ENCODE assay signal across 8 mouse cellular contexts in genomic region chr13:33934743-33935142, GRCm38 (mm10). TPM values are rescaled to one million over a fixed set of nuclear protein-coding genes. Genes with fewer than 3 reads are reported as not detected.
DNase-seq lines count a peak whose midpoint lies in the region; ATAC-seq lines count a peak whose summit lies in the region.

No protein-coding gene starts in this region.

- no peaks in the 10 kb centered on the region for H3K9me3 ChIP-seq in midbrain, embryonic 11.5 days (ENCODE audit: control insufficient read depth, low read length)
- H3K9me3 ChIP-seq in midbrain, embryonic 10.5 days (replicated peaks), result no peaks in the 10 kb centered on the region
- no peaks in the 10 kb centered on the region for H3K9me3 ChIP-seq in embryonic facial prominence, embryonic 13.5 days
- H3K9me3 ChIP-seq in intestine, embryonic 16.5 days (ENCODE audit: control insufficient read depth, low read length), result no peaks in the 10 kb centered on the region
- no peaks in the 10 kb centered on the region for H3K9me3 ChIP-seq in neural tube, embryonic 14.5 days (ENCODE audit: control insufficient read depth, low read length)

- no peak overlapping the region for H3K9ac ChIP-seq in midbrain, embryonic 11.5 days (ENCODE audit: low read length)
- peak overlapping the region; percentile 89; the same call in 1 of the 2 replicates for H3K9ac ChIP-seq in embryonic facial prominence, embryonic 13.5 days
- peak overlapping the region; percentile 94 for H3K9ac ChIP-seq in intestine, embryonic 16.5 days (ENCODE audit: low read depth, low read length)
- H3K9ac ChIP-seq in neural tube, embryonic 14.5 days (replicated peaks; ENCODE audit: low read depth, low read length), result no peak overlapping the region

- peaks cover 2% of the 10 kb centered on the region; the same call in 1 of the 2 replicates for H3K4me1 ChIP-seq in midbrain, embryonic 11.5 days (ENCODE audit: control insufficient read depth, insufficient read depth, low read length)
- H3K4me1 ChIP-seq in midbrain, embryonic 10.5 days, result peaks cover 12% of the 10 kb centered on the region
- peaks cover 14% of the 10 kb centered on the region for H3K4me1 ChIP-seq in embryonic facial prominence, embryonic 13.5 days
- peaks cover 21% of the 10 kb centered on the region for H3K4me1 ChIP-seq in intestine, embryonic 16.5 days (ENCODE audit: control insufficient read depth, insufficient read depth, low read length)
- 0 out of 2 replicates have a peak, but pooled peaks cover 4% of the 10 kb centered on the region for H3K4me1 ChIP-seq in neural tube, embryonic 14.5 days (ENCODE audit: control insufficient read depth, insufficient read depth, low read length)

- no peak overlapping the region for H3K4me2 ChIP-seq in midbrain, embryonic 11.5 days
- H3K4me2 ChIP-seq in embryonic facial prominence, embryonic 13.5 days, result peak overlapping the region; percentile 89
- H3K4me2 ChIP-seq in intestine, embryonic 16.5 days (ENCODE audit: low read depth, low read length), result peak overlapping the region; percentile 69
- H3K4me2 ChIP-seq in neural tube, embryonic 14.5 days (ENCODE audit: low read depth, low read length), result peak overlapping the region; percentile 76; the same call in 1 of the 2 replicates

- WGBS in midbrain, embryonic 11.5 days, result 73% methylated on average over 6 of the region's 6 CpGs
- 78% methylated on average over 6 of the region's 6 CpGs for WGBS in midbrain, embryonic 10.5 days
- WGBS in embryonic facial prominence, embryonic 13.5 days, result 58% methylated on average over 6 of the region's 6 CpGs
- WGBS in intestine, embryonic 16.5 days, result 45% methylated on average over 6 of the region's 6 CpGs
- WGBS in neural tube, embryonic 14.5 days, result 84% methylated on average over 6 of the region's 6 CpGs

- no peak overlapping the region for H3K4me3 ChIP-seq in midbrain, embryonic 11.5 days (ENCODE audit: low read depth, low read length)
- H3K4me3 ChIP-seq in midbrain, embryonic 10.5 days, result no peak overlapping the region
- H3K4me3 ChIP-seq in embryonic facial prominence, embryonic 13.5 days, result peak overlapping the region; percentile 74
- peak overlapping the region; percentile 86 for H3K4me3 ChIP-seq in intestine, embryonic 16.5 days (ENCODE audit: low read length)
- H3K4me3 ChIP-seq in neural tube, embryonic 14.5 days (ENCODE audit: low read depth, low read length), result no peak overlapping the region

- no peak overlapping the region for H3K27ac ChIP-seq in midbrain, embryonic 11.5 days (ENCODE audit: low read depth, low read length)
- H3K27ac ChIP-seq in midbrain, embryonic 10.5 days (replicated peaks), result no peak overlapping the region
- H3K27ac ChIP-seq in embryonic facial prominence, embryonic 13.5 days, result no peak overlapping the region
- peak overlapping the region; percentile 91 for H3K27ac ChIP-seq in intestine, embryonic 16.5 days (ENCODE audit: low read length)
- no peak overlapping the region for H3K27ac ChIP-seq in neural tube, embryonic 14.5 days (ENCODE audit: low read depth, low read length)

- no peaks in the 10 kb centered on the region for H3K27me3 ChIP-seq in midbrain, embryonic 11.5 days (ENCODE audit: control insufficient read depth, insufficient read depth, low read length)
- H3K27me3 ChIP-seq in midbrain, embryonic 10.5 days (ENCODE audit: low read depth, poor library complexity, severe bottlenecking), result peaks cover 7% of the 10 kb centered on the region; the same call in 1 of the 2 replicates
- no peaks in the 10 kb centered on the region for H3K27me3 ChIP-seq in embryonic facial prominence, embryonic 13.5 days
- H3K27me3 ChIP-seq in intestine, embryonic 16.5 days (replicated peaks; ENCODE audit: control insufficient read depth, insufficient read depth, low read length), result no peaks in the 10 kb centered on the region
- H3K27me3 ChIP-seq in neural tube, embryonic 14.5 days (ENCODE audit: control insufficient read depth, insufficient read depth, low read length), result no peaks in the 10 kb centered on the region

- H3K36me3 ChIP-seq in midbrain, embryonic 11.5 days (ENCODE audit: control insufficient read depth, insufficient read depth, low read length), result no peaks in the 10 kb centered on the region
- H3K36me3 ChIP-seq in midbrain, embryonic 10.5 days, result no peaks in the 10 kb centered on the region
- H3K36me3 ChIP-seq in embryonic facial prominence, embryonic 13.5 days, result peaks cover 12% of the 10 kb centered on the region
- peaks cover 5% of the 10 kb centered on the region for H3K36me3 ChIP-seq in intestine, embryonic 16.5 days (ENCODE audit: control insufficient read depth, insufficient read depth, low read length)
- no peaks in the 10 kb centered on the region for H3K36me3 ChIP-seq in neural tube, embryonic 14.5 days (ENCODE audit: control insufficient read depth, insufficient read depth, low read length)

- DNase-seq in midbrain, embryonic 11.5 days (ENCODE audit: low spot score, missing footprints), result peak; percentile 84
- no peak for DNase-seq in midbrain, embryonic 10.5 days (ENCODE audit: low spot score)
- no peak for DNase-seq in urinary bladder, adult 2 months (ENCODE audit: low spot score)
- DNase-seq in gastrocnemius, postnatal 10 days, result no peak
- no peak for DNase-seq in left cerebral cortex, postnatal 10 days (ENCODE audit: extremely low spot score in 1 of 2, low spot score in 2 of 2)

- intact Hi-C loops in left cerebral cortex, postnatal 10 days (cut with DNase I), result no loop called here

- no peak for ATAC-seq in midbrain, embryonic 11.5 days (ENCODE audit: low FRiP score)
- ATAC-seq in embryonic facial prominence, embryonic 13.5 days (ENCODE audit: insufficient number of reproducible peaks, insufficient read depth, low FRiP score, low TSS enrichment, low read depth), result no peak
- peak; percentile 72 for ATAC-seq in intestine, embryonic 16.5 days
- ATAC-seq in neural tube, embryonic 14.5 days (ENCODE audit: low read depth), result no peak

RNA-seq across cellular contexts. Expression of gene Serpinb6c, which starts 29.2 kb away (rescaled TPM):
- 0.29 TPM in 1 of 2 replicates, not detected in the other for polyA plus RNA-seq in midbrain, embryonic 11.5 days (2014; fragmentation: Nextera tagmentation; extraction: Ambion mirVana)
- 0.09 and 0.10 TPM in 2 replicates for polyA plus RNA-seq in midbrain, embryonic 10.5 days (2016; fragmentation: Nextera tagmentation; extraction: Ambion mirVana)
- polyA plus RNA-seq in embryonic facial prominence, embryonic 13.5 days (2015; fragmentation: Nextera tagmentation; extraction: Ambion mirVana), result not detected in 2 replicates
- polyA plus RNA-seq in intestine, embryonic 16.5 days (2015; fragmentation: Nextera tagmentation; extraction: Ambion mirVana), result 0.15 and 0.35 TPM in 2 replicates
- polyA plus RNA-seq in neural tube, embryonic 14.5 days (2014; fragmentation: Nextera tagmentation; extraction: Ambion mirVana), result 0.23 and 1.2 TPM in 2 replicates
- polyA plus RNA-seq in urinary bladder, adult 2 months (2012; rRNA removed), result 0.45 and 0.52 TPM in 2 replicates
- total RNA-seq in gastrocnemius, postnatal 10 days (2021), result under 1 TPM; 0.31 to 0.45 TPM
- total RNA-seq in left cerebral cortex, postnatal 10 days (2021), result under 1 TPM; 0.34 to 0.60 TPM

RNA-seq across cellular contexts. Expression of gene Nqo2, which starts 29.7 kb away (rescaled TPM):
- polyA plus RNA-seq in midbrain, embryonic 11.5 days (2014; fragmentation: Nextera tagmentation; extraction: Ambion mirVana), result 18.7 and 19.4 TPM in 2 replicates
- polyA plus RNA-seq in midbrain, embryonic 10.5 days (2016; fragmentation: Nextera tagmentation; extraction: Ambion mirVana), result 21.6 and 22.3 TPM in 2 replicates
- polyA plus RNA-seq in embryonic facial prominence, embryonic 13.5 days (2015; fragmentation: Nextera tagmentation; extraction: Ambion mirVana), result 13.0 and 14.0 TPM in 2 replicates
- polyA plus RNA-seq in intestine, embryonic 16.5 days (2015; fragmentation: Nextera tagmentation; extraction: Ambion mirVana), result 54.3 and 54.8 TPM in 2 replicates
- 8.3 and 11.7 TPM in 2 replicates for polyA plus RNA-seq in neural tube, embryonic 14.5 days (2014; fragmentation: Nextera tagmentation; extraction: Ambion mirVana)
- polyA plus RNA-seq in urinary bladder, adult 2 months (2012; rRNA removed), result 19.5 and 21.3 TPM in 2 replicates
- total RNA-seq in gastrocnemius, postnatal 10 days (2021), result 10 to 100 TPM; 13.6 to 16.8 TPM
- total RNA-seq in left cerebral cortex, postnatal 10 days (2021), result 1 to 10 TPM; 4.6 TPM

Comparison
In these comparisons a context has a peak if more than half of its experiments do, and no peak if none do; other contexts are left out.
1. H3K4me3 ChIP-seq: peak in embryonic facial prominence, embryonic 13.5 days (single experiment) and intestine, embryonic 16.5 days (single experiment); none in midbrain, embryonic 11.5 days (single experiment), midbrain, embryonic 10.5 days (single experiment) and neural tube, embryonic 14.5 days (single experiment).
2. H3K9ac ChIP-seq: peak in embryonic facial prominence, embryonic 13.5 days (single experiment) and intestine, embryonic 16.5 days (single experiment); none in midbrain, embryonic 11.5 days (single experiment) and neural tube, embryonic 14.5 days (single experiment).